Mouse (Mus musculus) hindbrain, embryonic 12.5 days (tissue): Measurements from ENCODE around the gene 2410004P03Rik. TPM values are rescaled to one million over a fixed set of nuclear protein-coding genes. Genes with fewer than 3 reads are reported as not detected.

Experiments used
- ATAC-seq: fragments of 200-750 bp; cut with Nextera tagmentation; 2 replicates; pipeline ENCODE4 v1.8.0; 2017; ENCODE audit warnings: moderate TSS enrichment; ENCODE audit not compliant: low FRiP score
- H3K27ac ChIP-seq: fragments of 300-500 bp; sonication (generic); 2 replicates; pipeline ENCODE4 v1.5.1; 2016; ENCODE audit warnings: mild to moderate bottlenecking
- H3K27me3 ChIP-seq: fragments of 300-500 bp; sonication (generic); 2 replicates; pipeline ENCODE4 v1.6.1; 2016; ENCODE audit warnings: mild to moderate bottlenecking
- H3K36me3 ChIP-seq: fragments of 300-500 bp; sonication (generic); 2 replicates; pipeline ENCODE4 v1.6.1; 2016; ENCODE audit warnings: mild to moderate bottlenecking
- H3K4me1 ChIP-seq: fragments of 300-500 bp; sonication (generic); 2 replicates; pipeline ENCODE4 v1.6.1; 2016
- H3K4me2 ChIP-seq: fragments of 300-500 bp; sonication (generic); replicated peaks from 2 replicates; pipeline ENCODE4 v1.6.1; 2016; ENCODE audit warnings: mild to moderate bottlenecking
- H3K4me3 ChIP-seq: fragments of 300-500 bp; sonication (generic); 2 replicates; pipeline ENCODE4 v1.5.1; 2016; ENCODE audit warnings: mild to moderate bottlenecking
- H3K9ac ChIP-seq: fragments of 300-500 bp; sonication (generic); 2 replicates; pipeline ENCODE4 v1.6.1; 2016; ENCODE audit warnings: mild to moderate bottlenecking, moderate library complexity
- H3K9me3 ChIP-seq: fragments of 300-500 bp; sonication (generic); replicated peaks from 2 replicates; pipeline ENCODE4 v1.6.1; 2016; ENCODE audit warnings: mild to moderate bottlenecking
- WGBS: fragments of 180-500 bp; shearing (Covaris S2); methylation state at CpG from one replicate; pipeline ENCODE4 v1.1.7; 2016; 5-methylcytosine and 5-hydroxymethylcytosine counted together
- polyA plus RNA-seq: library from polyadenylated mRNA; unstranded; fragments of >200 nt; fragmentation: Nextera tagmentation; extraction: Ambion mirVana; gene quantifications from 2 replicates; pipeline ENCODE4 v1.2.1, GENCODE M21; 2016

Gene 2410004P03Rik
- polyA plus RNA-seq, 1 experiment from 2014 or later = 3.5 TPM

GRCm38 (mm10) chr12:17015711-17016110 is 4.2 kb upstream of the 2410004P03Rik start:
- no peak overlapping the region for H3K4me3 ChIP-seq
- ATAC-seq = no peak
- no peaks in the 10 kb centered on the region for H3K9me3 ChIP-seq
- no peak overlapping the region for H3K4me2 ChIP-seq
- H3K27me3 ChIP-seq = 0 out of 2 replicates have a peak, but pooled peaks cover 4% of the 10 kb centered on the region
- 93% methylated on average over 2 of the region's 2 CpGs for WGBS
- no peaks in the 10 kb centered on the region for H3K36me3 ChIP-seq
- no peak overlapping the region for H3K9ac ChIP-seq
- H3K4me1 ChIP-seq = peaks cover 6% of the 10 kb centered on the region; the same call in 1 of the 2 replicates
- no peak overlapping the region for H3K27ac ChIP-seq

GRCm38 (mm10) chr12:17012067-17012899 is 756 bp upstream of the 2410004P03Rik start:
- Histone ChIP-seq H3K27me3 (0 out of 2 replicates have a peak, but pooled peaks cover 6% of the 10 kb centered on the region), H3K4me1 (peaks cover 6% of the 10 kb centered on the region; the same call in 1 of the 2 replicates), H3K27ac (no peak overlapping the region), H3K36me3 (no peaks in the 10 kb centered on the region), H3K4me2 (no peak overlapping the region), H3K9ac (no peak overlapping the region), H3K4me3 (no peak overlapping the region), H3K9me3 (no peaks in the 10 kb centered on the region; the same call in 1 of the 2 replicates)
- peak; percentile 33; the same call in 1 of the 2 replicates for ATAC-seq
- WGBS = 71% methylated on average over 2 of the region's 2 CpGs

- H3K4me3 ChIP-seq = no peak overlapping the region
- H3K27ac ChIP-seq = no peak overlapping the region
- ATAC-seq = no peak
- H3K36me3 ChIP-seq = no peaks in the 10 kb centered on the region
- peaks cover 6% of the 10 kb centered on the region; the same call in 1 of the 2 replicates for H3K4me1 ChIP-seq
- WGBS = 95% methylated on average over 6 of the region's 6 CpGs
- 0 out of 2 replicates have a peak, but pooled peaks cover 6% of the 10 kb centered on the region for H3K27me3 ChIP-seq
- no peaks in the 10 kb centered on the region; the same call in 1 of the 2 replicates for H3K9me3 ChIP-seq
- no peak overlapping the region for H3K9ac ChIP-seq
- H3K4me2 ChIP-seq = no peak overlapping the region
Observed at GRCm38 (mm10) chr12:17009466-17009865, 2.1 kb downstream of the 2410004P03Rik start.

- H3K4me1 ChIP-seq = peaks cover 14% of the 10 kb centered on the region
- H3K4me2 ChIP-seq = no peak overlapping the region
- no peak overlapping the region for H3K4me3 ChIP-seq
- peaks cover 43% of the 10 kb centered on the region for H3K27me3 ChIP-seq
- no peak for ATAC-seq
- no peaks in the 10 kb centered on the region for H3K36me3 ChIP-seq
- WGBS = 51% methylated on average over 4 of the region's 4 CpGs
- no peak overlapping the region for H3K27ac ChIP-seq
- no peak overlapping the region for H3K9ac ChIP-seq
- H3K9me3 ChIP-seq = no peaks in the 10 kb centered on the region
Observed at GRCm38 (mm10) chr12:17001211-17001610, 10.3 kb downstream of the 2410004P03Rik start.

- H3K27ac ChIP-seq = no peak overlapping the region
- H3K4me2 ChIP-seq = peak overlapping the region; percentile 84
- H3K36me3 ChIP-seq = no peaks in the 10 kb centered on the region
- H3K27me3 ChIP-seq = peaks cover 43% of the 10 kb centered on the region
- ATAC-seq = no peak
- H3K9me3 ChIP-seq = no peaks in the 10 kb centered on the region
- H3K9ac ChIP-seq = no peak overlapping the region
- peaks cover 14% of the 10 kb centered on the region for H3K4me1 ChIP-seq
- WGBS = 64% methylated on average over 4 of the region's 6 CpGs
- no peak overlapping the region for H3K4me3 ChIP-seq
Observed at GRCm38 (mm10) chr12:17000628-17001027, 10.9 kb downstream of the 2410004P03Rik start.

- Histone ChIP-seq H3K27me3 (peaks cover 43% of the 10 kb centered on the region), H3K4me3 (peak within 1 kb of the TSS; percentile 48), H3K36me3 (no peaks in the 10 kb centered on the region), H3K4me2 (peak within 1 kb of the TSS; percentile 84), H3K9me3 (no peaks in the 10 kb centered on the region), H3K27ac (no peak within 1 kb of the TSS), H3K9ac (peak within 1 kb of the TSS; percentile 47), H3K4me1 (peaks cover 14% of the 10 kb centered on the region)
- under 1% methylated on average over 53 of the region's 57 CpGs for WGBS
- peak; percentile 81 for ATAC-seq
Observed at GRCm38 (mm10) chr12:16999739-17000497, 11.6 kb downstream of the 2410004P03Rik start, which contains the start of gene Pqlc3. TSS of gene Pqlc3 (minus strand) at chr12:17000408.

GRCm38 (mm10) chr12:16999146-16999545 is 12.4 kb downstream of the 2410004P03Rik start:
- no peak overlapping the region for H3K27ac ChIP-seq
- peaks cover 43% of the 10 kb centered on the region for H3K27me3 ChIP-seq
- ATAC-seq = no peak
- WGBS = 4% methylated on average over 10 of the region's 10 CpGs
- no peaks in the 10 kb centered on the region for H3K9me3 ChIP-seq
- no peak overlapping the region for H3K9ac ChIP-seq
- peaks cover 14% of the 10 kb centered on the region for H3K4me1 ChIP-seq
- peak overlapping the region; percentile 84 for H3K4me2 ChIP-seq
- H3K4me3 ChIP-seq = peak overlapping the region; percentile 48
- H3K36me3 ChIP-seq = no peaks in the 10 kb centered on the region

GRCm38 (mm10) chr12:16996886-16997462 is 14.6 kb downstream of the 2410004P03Rik start:
- Histone ChIP-seq H3K36me3 (no peaks in the 10 kb centered on the region), H3K4me2 (no peak overlapping the region), H3K27ac (no peak overlapping the region), H3K4me1 (peaks cover 14% of the 10 kb centered on the region), H3K27me3 (peaks cover 43% of the 10 kb centered on the region), H3K9me3 (no peaks in the 10 kb centered on the region), H3K9ac (no peak overlapping the region), H3K4me3 (no peak overlapping the region)
- ATAC-seq = no peak
- WGBS = 89% methylated on average over 5 of the region's 5 CpGs

- Histone ChIP-seq H3K4me2 (no peak overlapping the region), H3K9ac (no peak overlapping the region), H3K36me3 (no peaks in the 10 kb centered on the region; the same call in 1 of the 2 replicates), H3K27me3 (peaks cover 39% of the 10 kb centered on the region), H3K27ac (no peak overlapping the region), H3K9me3 (no peaks in the 10 kb centered on the region), H3K4me1 (peaks cover 14% of the 10 kb centered on the region), H3K4me3 (no peak overlapping the region)
- no peak for ATAC-seq
- 80% methylated on average over 5 of the region's 5 CpGs for WGBS
Observed at GRCm38 (mm10) chr12:16996281-16996680, 15.2 kb downstream of the 2410004P03Rik start.

GRCm38 (mm10) chr12:16994291-16994690 is 17.2 kb downstream of the 2410004P03Rik start:
- H3K4me3 ChIP-seq = no peak overlapping the region
- H3K27ac ChIP-seq = no peak overlapping the region

GRCm38 (mm10) chr12:16992355-16992754 is 19.2 kb downstream of the 2410004P03Rik start:
- WGBS = 96% methylated on average over 2 of the region's 2 CpGs
- Histone ChIP-seq H3K4me3 (no peak overlapping the region), H3K36me3 (peaks cover 8% of the 10 kb centered on the region; the same call in 1 of the 2 replicates), H3K27ac (no peak overlapping the region), H3K9me3 (no peaks in the 10 kb centered on the region), H3K27me3 (no peaks in the 10 kb centered on the region), H3K4me2 (no peak overlapping the region), H3K9ac (no peak overlapping the region), H3K4me1 (no peaks in the 10 kb centered on the region)
- ATAC-seq = no peak

More at GRCm38 (mm10) chr12:16994291-16994690, 17.2 kb downstream of the 2410004P03Rik start:
- peaks cover 4% of the 10 kb centered on the region for H3K4me1 ChIP-seq
- H3K36me3 ChIP-seq = peaks cover 4% of the 10 kb centered on the region; the same call in 1 of the 2 replicates
- no peak for ATAC-seq
- no peak overlapping the region for H3K4me2 ChIP-seq
- H3K9me3 ChIP-seq = no peaks in the 10 kb centered on the region
- WGBS = 90% methylated on average over 2 of the region's 2 CpGs
- H3K27me3 ChIP-seq = peaks cover 19% of the 10 kb centered on the region
- no peak overlapping the region for H3K9ac ChIP-seq

GRCm38 (mm10) chr12:16991376-16991775 is 20.2 kb downstream of the 2410004P03Rik start:
- Histone ChIP-seq H3K4me3 (no peak overlapping the region), H3K9ac (no peak overlapping the region), H3K9me3 (no peaks in the 10 kb centered on the region), H3K4me2 (no peak overlapping the region), H3K27ac (no peak overlapping the region), H3K4me1 (no peaks in the 10 kb centered on the region), H3K27me3 (no peaks in the 10 kb centered on the region), H3K36me3 (peaks cover 11% of the 10 kb centered on the region; the same call in 1 of the 2 replicates)
- ATAC-seq = no peak
- WGBS = 88% methylated on average over 2 of the region's 2 CpGs
